Mouse (Mus musculus): ENCODE results near the gene Mecr. TPM values are rescaled to one million over a fixed set of nuclear protein-coding genes. Genes with fewer than 3 reads are reported as not detected.

The Mecr gene
- polyA plus RNA-seq, 1 experiment from 2014 or later, result 38.3 TPM

GRCm38 (mm10) chr4:131837872-131838524, 5.3 kb upstream of the Mecr start, which contains the start of gene Ptpru:
TSS of gene Ptpru (minus strand) at chr4:131838288.
- peaks cover 28% of the 10 kb centered on the region for H3K4me1 ChIP-seq
- peaks cover 38% of the 10 kb centered on the region for H3K27me3 ChIP-seq (replicated peaks)
- H3K27ac ChIP-seq, result peak within 1 kb of the TSS; percentile 30
- no peaks in the 10 kb centered on the region for H3K9me3 ChIP-seq
- peak within 1 kb of the TSS; percentile 55 for H3K9ac ChIP-seq
- no peaks in the 10 kb centered on the region for H3K36me3 ChIP-seq (replicated peaks)
- H3K4me2 ChIP-seq, result peak within 1 kb of the TSS; percentile 97
- WGBS, result under 1% methylated on average over 72 of the region's 72 CpGs
- peak within 1 kb of the TSS; percentile 55 for H3K4me3 ChIP-seq
- ATAC-seq (replicated peaks), result peak; percentile 82

- Histone ChIP-seq H3K4me1 (peaks cover 17% of the 10 kb centered on the region), H3K27me3 (replicated peaks) (peaks cover 7% of the 10 kb centered on the region; the same call in 1 of the 2 replicates), H3K27ac (no peak overlapping the region), H3K9ac (no peak overlapping the region), H3K4me3 (no peak overlapping the region), H3K36me3 (replicated peaks) (no peaks in the 10 kb centered on the region), H3K9me3 (no peaks in the 10 kb centered on the region), H3K4me2 (no peak overlapping the region)
- WGBS, result 87% methylated on average over 8 of the region's 8 CpGs
- no peak for ATAC-seq (replicated peaks)
Observed at GRCm38 (mm10) chr4:131845991-131846778, 2.9 kb downstream of the Mecr start.

DNA sequence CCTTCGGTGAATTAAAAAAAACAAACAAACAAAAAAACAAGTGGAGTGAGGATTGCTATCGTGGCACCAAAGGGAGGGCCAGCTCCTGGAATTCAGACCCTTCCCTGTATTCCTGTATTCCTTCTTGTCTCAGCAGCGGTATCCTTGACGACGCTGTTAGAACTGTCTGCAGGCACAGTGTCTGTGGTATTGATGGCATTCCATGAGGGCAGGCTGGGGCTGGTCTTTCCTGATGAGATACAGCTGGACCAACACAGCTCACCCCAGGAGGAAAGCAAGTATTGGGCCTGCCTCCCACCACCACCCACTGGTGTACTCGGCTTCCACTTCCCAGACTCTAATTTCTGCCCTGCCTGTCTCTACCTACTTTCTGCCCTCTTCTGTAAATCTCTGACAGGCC, 4.8 kb downstream of the Mecr start:
- WGBS, result 73% methylated on average over 6 of the region's 6 CpGs
- no peak for ATAC-seq (replicated peaks)
- Histone ChIP-seq H3K27ac (no peak overlapping the region), H3K27me3 (replicated peaks) (no peaks in the 10 kb centered on the region), H3K9ac (no peak overlapping the region), H3K4me1 (peaks cover 17% of the 10 kb centered on the region), H3K4me2 (no peak overlapping the region), H3K4me3 (no peak overlapping the region), H3K36me3 (replicated peaks) (no peaks in the 10 kb centered on the region), H3K9me3 (no peaks in the 10 kb centered on the region)

GRCm38 (mm10) chr4:131849986-131850638, 6.8 kb downstream of the Mecr start:
- H3K36me3 ChIP-seq (replicated peaks), result no peaks in the 10 kb centered on the region
- no peak for ATAC-seq (replicated peaks)

GRCm38 (mm10) chr4:131854950-131855349, 11.7 kb downstream of the Mecr start:
- Histone ChIP-seq H3K9ac (no peak overlapping the region), H3K4me1 (peaks cover 2% of the 10 kb centered on the region), H3K9me3 (no peaks in the 10 kb centered on the region), H3K36me3 (replicated peaks) (0 out of 2 replicates have a peak, but pooled peaks cover 2% of the 10 kb centered on the region), H3K4me2 (no peak overlapping the region), H3K4me3 (no peak overlapping the region), H3K27ac (no peak overlapping the region), H3K27me3 (replicated peaks) (no peaks in the 10 kb centered on the region)
- 90% methylated on average over 5 of the region's 5 CpGs for WGBS
- ATAC-seq (replicated peaks), result no peak

More at GRCm38 (mm10) chr4:131849986-131850638, 6.8 kb downstream of the Mecr start:
- no peaks in the 10 kb centered on the region for H3K27me3 ChIP-seq (replicated peaks)
- peak overlapping the region; percentile 69 for H3K27ac ChIP-seq
- 18% methylated on average over 5 of the region's 5 CpGs for WGBS
- peaks cover 6% of the 10 kb centered on the region for H3K4me1 ChIP-seq
- no peak overlapping the region for H3K4me2 ChIP-seq
- no peaks in the 10 kb centered on the region for H3K9me3 ChIP-seq
- no peak overlapping the region for H3K4me3 ChIP-seq
- H3K9ac ChIP-seq, result no peak overlapping the region

- ATAC-seq (replicated peaks), result no peak
- Histone ChIP-seq H3K9me3 (no peaks in the 10 kb centered on the region), H3K27ac (no peak overlapping the region), H3K4me1 (no peaks in the 10 kb centered on the region), H3K9ac (no peak overlapping the region), H3K36me3 (replicated peaks) (peaks cover 10% of the 10 kb centered on the region; the same call in 1 of the 2 replicates), H3K4me2 (no peak overlapping the region), H3K4me3 (no peak overlapping the region), H3K27me3 (replicated peaks) (no peaks in the 10 kb centered on the region)
- WGBS, result 51% methylated on average over 15 of the region's 15 CpGs
Observed at GRCm38 (mm10) chr4:131860492-131861340, 17.4 kb downstream of the Mecr start.

- Histone ChIP-seq H3K4me1 (no peaks in the 10 kb centered on the region), H3K4me3 (no peak overlapping the region), H3K27me3 (replicated peaks) (no peaks in the 10 kb centered on the region), H3K9me3 (no peaks in the 10 kb centered on the region), H3K27ac (no peak overlapping the region), H3K9ac (no peak overlapping the region), H3K4me2 (no peak overlapping the region), H3K36me3 (replicated peaks) (peaks cover 10% of the 10 kb centered on the region; the same call in 1 of the 2 replicates)
- ATAC-seq (replicated peaks), result no peak
- WGBS, result 78% methylated on average over 4 of the region's 4 CpGs
Observed at GRCm38 (mm10) chr4:131861341-131861739, 18.1 kb downstream of the Mecr start.

GRCm38 (mm10) chr4:131872672-131873292, 29.5 kb downstream of the Mecr start:
- no peaks in the 10 kb centered on the region for H3K9me3 ChIP-seq
- H3K27ac ChIP-seq, result peak overlapping the region; percentile 84
- peak overlapping the region; percentile 99 for H3K4me3 ChIP-seq
- H3K36me3 ChIP-seq (replicated peaks), result no peaks in the 10 kb centered on the region
- peak overlapping the region; percentile 75 for H3K9ac ChIP-seq
- 9% methylated on average over 11 of the region's 11 CpGs for WGBS
- peaks cover 38% of the 10 kb centered on the region for H3K4me1 ChIP-seq
- no peaks in the 10 kb centered on the region for H3K27me3 ChIP-seq (replicated peaks)
- peak overlapping the region; percentile 66 for H3K4me2 ChIP-seq
- peak; percentile 47 for ATAC-seq (replicated peaks)

DNA sequence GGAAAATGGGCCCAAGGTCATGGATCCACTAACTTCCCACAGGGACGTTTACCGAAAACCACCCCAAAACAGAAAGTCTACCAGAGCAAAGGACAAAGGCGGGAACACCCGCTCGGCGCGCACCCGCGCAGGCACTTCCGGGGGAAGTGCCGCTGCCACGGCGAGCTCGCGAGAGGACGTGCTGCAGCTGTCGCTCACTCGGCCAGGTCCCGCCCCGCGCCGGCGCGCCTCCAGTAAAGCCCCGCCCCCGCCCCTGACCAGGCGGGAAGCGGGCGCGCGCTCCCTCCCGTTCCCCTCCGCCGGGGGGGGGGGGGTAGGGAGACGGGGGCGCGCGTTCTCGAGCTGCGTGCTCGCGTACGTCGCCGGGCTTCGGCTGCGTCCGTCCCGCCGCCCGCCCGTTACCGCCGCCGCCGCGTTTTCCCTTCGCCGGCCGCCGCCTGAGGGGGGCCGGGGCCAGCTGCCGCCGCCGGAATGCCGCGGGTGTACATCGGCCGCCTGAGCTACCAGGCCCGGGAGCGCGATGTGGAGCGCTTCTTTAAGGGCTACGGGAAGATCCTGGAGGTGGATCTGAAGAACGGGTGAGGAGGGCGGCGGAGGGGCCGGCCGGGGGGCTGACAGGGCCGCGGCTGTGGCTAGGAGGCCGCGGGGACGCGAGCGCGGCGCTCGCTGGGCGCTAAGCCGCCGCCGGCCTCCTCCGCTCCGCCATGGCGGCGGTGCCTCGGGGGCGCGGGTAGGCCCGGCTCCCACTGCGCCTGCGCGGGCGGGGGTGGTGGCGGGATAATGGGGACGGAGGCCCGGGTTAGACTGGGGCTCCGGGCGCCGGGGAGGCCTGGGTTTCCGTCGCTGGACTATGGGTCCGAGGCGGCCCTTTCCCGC, 30.3 kb downstream of the Mecr start, which contains the start of gene Srsf4:
Gene Srsf4, plus strand, starts transcription at position 325 of the 876 bp plus-strand sequence.
- peak; percentile 97 for ATAC-seq (replicated peaks)
- H3K9ac ChIP-seq, result peak within 1 kb of the TSS; percentile 100
- H3K36me3 ChIP-seq (replicated peaks), result no peaks in the 10 kb centered on the region
- H3K9me3 ChIP-seq, result no peaks in the 10 kb centered on the region
- peak within 1 kb of the TSS; percentile 99 for H3K4me3 ChIP-seq
- H3K4me2 ChIP-seq, result peak within 1 kb of the TSS; percentile 96
- peaks cover 45% of the 10 kb centered on the region for H3K4me1 ChIP-seq
- peak within 1 kb of the TSS; percentile 100 for H3K27ac ChIP-seq
- under 1% methylated on average over 102 of the region's 116 CpGs for WGBS
- H3K27me3 ChIP-seq (replicated peaks), result no peaks in the 10 kb centered on the region

DNA sequence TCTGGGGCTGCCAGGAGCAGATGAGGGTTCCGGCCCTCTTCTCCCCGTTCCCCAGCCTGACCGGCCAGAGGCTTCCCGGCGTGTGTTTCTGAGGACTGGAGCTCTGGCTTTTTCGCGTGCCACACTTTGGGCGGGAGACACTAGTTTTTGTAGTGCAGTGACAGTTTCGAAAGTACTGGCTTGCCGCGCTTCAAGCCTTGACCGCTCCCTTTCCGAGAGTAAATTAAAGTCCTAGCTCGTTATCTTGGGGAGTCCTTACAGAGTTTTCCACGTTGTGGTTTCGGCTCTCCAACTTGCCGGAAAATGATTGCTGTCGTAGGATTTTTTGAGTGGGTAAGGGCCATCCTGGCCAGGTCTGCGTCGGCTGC, 30.9 kb downstream of the Mecr start:
- Histone ChIP-seq H3K27ac (peak overlapping the region; percentile 100), H3K36me3 (replicated peaks) (no peaks in the 10 kb centered on the region), H3K9me3 (no peaks in the 10 kb centered on the region), H3K27me3 (replicated peaks) (no peaks in the 10 kb centered on the region), H3K4me3 (peak overlapping the region; percentile 99), H3K9ac (peak overlapping the region; percentile 100), H3K4me2 (peak overlapping the region; percentile 96), H3K4me1 (peaks cover 46% of the 10 kb centered on the region)
- 0% methylated on average over 20 of the region's 20 CpGs for WGBS
- no peak; the same call in 1 of the 2 replicates for ATAC-seq (replicated peaks)

All from midbrain, embryonic 15.5 days (tissue).